Mouse (Mus musculus) midbrain, postnatal 0 days (tissue): ENCODE results near the gene Dgke. TPM values are rescaled to one million over a fixed set of nuclear protein-coding genes. Genes with fewer than 3 reads are reported as not detected.
"Not testable (repeated sequence)": the region's sequence is repeated elsewhere in the genome, so short reads cannot be mapped to it uniquely, and the experiment has no call there.

ENCODE experiments used
- ATAC-seq: fragments of 200-750 bp; cut with Nextera tagmentation; 2 replicates; pipeline ENCODE4 v1.8.0; 2017; ENCODE audit warnings: moderate number of reproducible peaks, mild to moderate bottlenecking, moderate TSS enrichment, moderate library complexity; ENCODE audit not compliant: low FRiP score
- DNase-seq: peaks from one replicate; pipeline ENCODE4 v3.0.0-alpha.2; 2015; ENCODE audit warnings: low spot score
- H3K27ac ChIP-seq: fragments of 300-500 bp; sonication (generic); 2 replicates; pipeline ENCODE4 v1.5.1; 2014; ENCODE audit warnings: low read depth, mild to moderate bottlenecking, low read length, mixed read lengths
- H3K27me3 ChIP-seq: fragments of 300-500 bp; sonication (generic); 2 replicates; pipeline ENCODE4 v1.6.1; 2014; ENCODE audit warnings: low read length, control low read depth, mixed read lengths; ENCODE audit not compliant: insufficient read depth
- H3K36me3 ChIP-seq: fragments of 300-500 bp; sonication (generic); 2 replicates; pipeline ENCODE4 v1.6.1; 2014; ENCODE audit warnings: low read length, control low read depth, mixed read lengths; ENCODE audit not compliant: insufficient read depth
- H3K4me1 ChIP-seq: fragments of 300-500 bp; sonication (generic); 2 replicates; pipeline ENCODE4 v1.6.1; 2014; ENCODE audit warnings: mild to moderate bottlenecking, control low read depth, antibody characterized with exemption, low read length, mixed read lengths; ENCODE audit not compliant: insufficient read depth
- H3K4me2 ChIP-seq: fragments of 300-500 bp; sonication (generic); 2 replicates; pipeline ENCODE4 v1.6.1; 2014; ENCODE audit warnings: low read depth, mild to moderate bottlenecking, low read length, mixed read lengths; ENCODE audit not compliant: poor library complexity, severe bottlenecking
- H3K4me3 ChIP-seq: fragments of 300-500 bp; sonication (generic); 2 replicates; pipeline ENCODE4 v1.5.1; 2014; ENCODE audit warnings: low read depth, mild to moderate bottlenecking, low read length, moderate library complexity
- H3K9ac ChIP-seq: fragments of 300-500 bp; sonication (generic); replicated peaks from 2 replicates; pipeline ENCODE4 v1.6.1; 2014; ENCODE audit warnings: mild to moderate bottlenecking, low read length, moderate library complexity, mixed read lengths; ENCODE audit not compliant: poor library complexity, severe bottlenecking
- H3K9me3 ChIP-seq: fragments of 300-500 bp; sonication (generic); 2 replicates; pipeline ENCODE4 v1.6.1; 2016; ENCODE audit warnings: low read length, control low read depth
- CTCF ChIP-seq: IDR thresholded peaks from 2 replicates; pipeline ENCODE4 v1.5.1; 2016; ENCODE audit warnings: antibody characterized with exemption, mild to moderate bottlenecking
- WGBS: fragments of 180-500 bp; shearing (Covaris S2); extraction: QIAGEN DNeasy Blood & Tissue Kit; methylation state at CpG from one replicate; pipeline ENCODE4 v1.1.7; 2014; 5-methylcytosine and 5-hydroxymethylcytosine counted together
- polyA plus RNA-seq: library from polyadenylated mRNA; unstranded; fragments of >200 nt; fragmentation: Nextera tagmentation; extraction: Ambion mirVana; gene quantifications from 2 replicates; pipeline ENCODE4 v1.2.1, GENCODE M21; 2015
- total RNA-seq: library from RNA; depleted of rRNA; stranded (reverse); fragments of >200 nt; gene quantifications from 2 replicates; pipeline ENCODE4 v1.2.3, GENCODE M21; 2014

Gene Dgke
- total and polyA plus RNA-seq, 2 experiments from 2014 or later: 16.0 to 35.4 TPM

GRCm38 (mm10) chr11:89100403-89100802 lies 33.8 kb upstream of the Dgke start:
- H3K4me1 ChIP-seq: no peaks in the 10 kb centered on the region
- 1% methylated on average over 9 of the region's 9 CpGs for WGBS
- H3K4me2 ChIP-seq: peak overlapping the region; percentile 43
- H3K4me3 ChIP-seq: peak overlapping the region; percentile 24; the same call in 1 of the 2 replicates
- peak; percentile 95 for TF ChIP-seq CTCF
- H3K36me3 ChIP-seq: no peaks in the 10 kb centered on the region
- H3K27me3 ChIP-seq: no peaks in the 10 kb centered on the region
- H3K9ac ChIP-seq: no peak overlapping the region
- peak; percentile 58; the same call in 1 of the 2 replicates for ATAC-seq
- H3K9me3 ChIP-seq: no peaks in the 10 kb centered on the region
- DNase-seq: peak; percentile 81
- H3K27ac ChIP-seq: no peak overlapping the region

GRCm38 (mm10) chr11:89098930-89099329 lies 32.3 kb upstream of the Dgke start:
- Histone ChIP-seq H3K4me2 (no peak overlapping the region), H3K36me3 (no peaks in the 10 kb centered on the region), H3K4me1 (no peaks in the 10 kb centered on the region), H3K9me3 (no peaks in the 10 kb centered on the region), H3K27ac (no peak overlapping the region), H3K9ac (no peak overlapping the region), H3K4me3 (no peak overlapping the region), H3K27me3 (no peaks in the 10 kb centered on the region)
- ATAC-seq: no peak
- 71% methylated on average over 6 of the region's 6 CpGs for WGBS
- TF ChIP-seq CTCF: no peak
- no peak for DNase-seq

- DNase-seq (no peak), ATAC-seq (no peak)
- no peak overlapping the region for H3K27ac ChIP-seq
- no peak for TF ChIP-seq CTCF
- H3K36me3 ChIP-seq: no peaks in the 10 kb centered on the region
- no peaks in the 10 kb centered on the region for H3K9me3 ChIP-seq
- no peaks in the 10 kb centered on the region for H3K27me3 ChIP-seq
- H3K4me2 ChIP-seq: no peak overlapping the region
- no peaks in the 10 kb centered on the region for H3K4me1 ChIP-seq
- WGBS: 87% methylated on average over 17 of the region's 17 CpGs
- H3K4me3 ChIP-seq: no peak overlapping the region
- H3K9ac ChIP-seq: no peak overlapping the region
These were observed 31.6 kb upstream of the Dgke start for GRCm38 (mm10) chr11:89098083-89098835.

- not testable (repeated sequence) for DNase-seq, H3K9me3 ChIP-seq, H3K27me3 ChIP-seq, H3K36me3 ChIP-seq, H3K9ac ChIP-seq, ATAC-seq, H3K4me3 ChIP-seq, H3K4me2 ChIP-seq, H3K27ac ChIP-seq, H3K4me1 ChIP-seq
- WGBS: 86% methylated on average over 10 of the region's 10 CpGs
These were observed 30.6 kb upstream of the Dgke start for GRCm38 (mm10) chr11:89097292-89097691.

GRCm38 (mm10) chr11:89095306-89095705 lies 28.7 kb upstream of the Dgke start:
- Histone ChIP-seq H3K27me3 (no peaks in the 10 kb centered on the region), H3K4me3 (no peak overlapping the region), H3K36me3 (no peaks in the 10 kb centered on the region), H3K9me3 (no peaks in the 10 kb centered on the region), H3K4me1 (no peaks in the 10 kb centered on the region), H3K4me2 (no peak overlapping the region), H3K27ac (no peak overlapping the region), H3K9ac (no peak overlapping the region)
- no peak for TF ChIP-seq CTCF
- DNase-seq (no peak), ATAC-seq (no peak)
- WGBS: 79% methylated on average over 3 of the region's 3 CpGs

- H3K36me3 ChIP-seq: no peaks in the 10 kb centered on the region
- TF ChIP-seq CTCF: no peak
- H3K9ac ChIP-seq: no peak overlapping the region
- no peak overlapping the region for H3K4me2 ChIP-seq
- H3K27me3 ChIP-seq: no peaks in the 10 kb centered on the region
- H3K27ac ChIP-seq: no peak overlapping the region
- H3K4me3 ChIP-seq: no peak overlapping the region
- no peaks in the 10 kb centered on the region for H3K4me1 ChIP-seq
- H3K9me3 ChIP-seq: no peaks in the 10 kb centered on the region
- 73% methylated on average over 9 of the region's 9 CpGs for WGBS
- DNase-seq (peak; percentile 19), ATAC-seq (no peak)
These were observed 26.1 kb upstream of the Dgke start for GRCm38 (mm10) chr11:89092714-89093113.

- H3K9me3 ChIP-seq, H3K9ac ChIP-seq, H3K4me2 ChIP-seq, ATAC-seq, H3K27me3 ChIP-seq, H3K4me1 ChIP-seq, DNase-seq, H3K4me3 ChIP-seq, H3K36me3 ChIP-seq, H3K27ac ChIP-seq: not testable (repeated sequence)
- WGBS: 97% methylated on average over 6 of the region's 7 CpGs
These were observed 23.7 kb upstream of the Dgke start for GRCm38 (mm10) chr11:89090359-89090758.
